Mouse (Mus musculus) T-helper 17 cell (primary cell): ENCODE results near the gene Nxnl1.
"Not testable (repeated sequence)": the region's sequence is repeated elsewhere in the genome, so short reads cannot be mapped to it uniquely, and the experiment has no call there.

Experiments used
- in situ Hi-C, 2 experiments: fragments of 300-600 bp; cut with MboI, MseI; formaldehyde crosslinking; loops; 1 replicate in 1 of 2; 2 replicates in 1 of 2; pipeline ENCODE4 v1.15.1; 2025; ENCODE audit warnings: high pct_unique_total_duplicates in 2 of 2

The Nxnl1 gene

GRCm38 (mm10) chr8:71558958-71559690, 7.3 kb downstream of the Nxnl1 start:
- in situ Hi-C loops, result no loop called here

- in situ Hi-C loops, result no loop called here
Measured at GRCm38 (mm10) chr8:71558071-71558957, 8.1 kb downstream of the Nxnl1 start, which contains the start of gene Tmem221. TSS of gene Tmem221 (minus strand) at chr8:71558871.

- in situ Hi-C loops, result no loop called here
Measured at GRCm38 (mm10) chr8:71554644-71555043, 11.8 kb downstream of the Nxnl1 start.

- in situ Hi-C loops, result no loop called here
Measured at GRCm38 (mm10) chr8:71554001-71554400, 12.4 kb downstream of the Nxnl1 start.

- in situ Hi-C loops, result no loop called here
Measured at GRCm38 (mm10) chr8:71552770-71553169, 13.6 kb downstream of the Nxnl1 start.

DNA sequence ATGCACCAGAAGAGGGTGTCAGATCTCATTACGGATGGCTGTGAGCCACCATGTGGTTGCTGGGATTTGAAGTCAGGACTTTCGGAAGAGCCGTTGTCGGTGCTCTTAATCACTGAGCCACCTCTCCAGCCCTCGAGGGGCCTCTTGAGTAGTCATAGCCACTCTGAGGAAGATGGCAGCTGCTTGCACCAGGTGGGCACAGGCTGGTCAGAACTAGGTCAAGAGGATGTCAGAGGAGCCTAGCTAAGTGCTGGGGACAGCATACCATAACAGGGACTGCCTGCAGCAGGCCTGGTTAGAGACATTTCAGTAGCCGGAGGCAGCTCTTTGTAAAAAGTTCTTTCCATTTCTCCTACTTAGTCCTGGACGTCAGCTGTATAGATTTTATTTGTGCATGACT, 15.6 kb downstream of the Nxnl1 start:
- in situ Hi-C loops, result no loop called here

DNA sequence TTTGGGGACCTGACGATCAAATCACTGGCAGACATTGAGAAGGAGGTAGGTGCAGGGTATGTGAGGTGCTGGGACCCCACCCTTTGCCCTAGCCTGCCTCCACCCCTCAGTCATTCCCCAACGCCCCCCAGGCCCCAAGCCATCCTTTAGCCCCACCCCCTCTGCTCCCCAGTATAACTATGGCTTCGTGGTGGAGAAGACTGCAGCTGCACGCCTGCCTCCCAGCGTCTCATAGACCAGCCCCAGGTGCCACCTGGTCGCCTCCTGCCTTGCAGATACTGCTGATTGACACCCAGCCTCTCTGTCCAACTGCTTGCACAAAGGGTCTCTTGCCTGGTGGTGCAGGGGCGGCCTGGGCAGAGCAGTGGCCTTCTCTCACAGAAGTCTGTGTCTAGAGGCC, 18.8 kb downstream of the Nxnl1 start:
- in situ Hi-C loops, result no loop called here

GRCm38 (mm10) chr8:71545053-71545452, 21.3 kb downstream of the Nxnl1 start:
- in situ Hi-C loops, result no loop called here

- in situ Hi-C loops, result no loop called here
Measured at GRCm38 (mm10) chr8:71543755-71544154, 22.6 kb downstream of the Nxnl1 start.

DNA sequence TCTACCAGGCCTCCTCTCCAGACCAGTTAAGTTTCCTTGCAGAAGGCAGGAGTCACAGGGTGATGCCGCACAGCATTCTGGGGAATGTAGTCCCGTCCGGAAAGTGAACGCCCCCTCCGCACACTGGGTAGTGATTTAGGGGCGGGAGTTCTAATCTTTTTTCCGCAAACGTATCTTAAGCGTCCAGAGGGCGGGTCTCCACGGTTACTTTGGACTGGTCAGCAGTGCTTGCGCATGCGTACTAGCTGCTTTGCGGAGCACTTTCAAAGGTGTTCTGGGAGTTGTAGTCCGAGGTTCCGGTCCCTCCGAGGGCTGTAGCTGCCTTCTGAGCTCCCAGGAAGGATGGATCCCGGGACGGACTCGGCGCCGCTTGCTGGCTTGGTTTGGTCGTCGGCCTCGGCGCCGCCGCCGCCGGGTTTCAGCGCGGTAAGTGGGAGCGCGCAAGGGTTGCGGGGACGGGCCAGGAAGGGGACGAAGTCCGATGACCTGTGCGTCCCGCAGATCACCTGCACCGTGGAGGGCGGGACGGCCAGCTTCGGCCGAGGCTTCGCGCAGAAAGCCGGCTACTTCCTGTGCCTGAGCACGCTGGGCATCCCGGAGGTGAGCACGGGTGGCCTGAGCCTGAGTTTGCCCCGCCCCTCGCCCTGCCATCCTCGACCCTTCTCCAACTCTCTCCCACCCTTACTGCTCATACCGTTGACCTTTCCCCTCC, 23.6 kb downstream of the Nxnl1 start, which contains the start of gene Mvb12a:
TSS of gene Mvb12a (plus strand) at position 291 of the 712 bp plus-strand sequence.
- in situ Hi-C loops, result no loop called here

- in situ Hi-C loops, result no loop called here
Measured at GRCm38 (mm10) chr8:71537028-71537867, 29.2 kb downstream of the Nxnl1 start, which contains the start of gene Bst2. TSS of gene Bst2 (minus strand) at chr8:71537456.

DNA sequence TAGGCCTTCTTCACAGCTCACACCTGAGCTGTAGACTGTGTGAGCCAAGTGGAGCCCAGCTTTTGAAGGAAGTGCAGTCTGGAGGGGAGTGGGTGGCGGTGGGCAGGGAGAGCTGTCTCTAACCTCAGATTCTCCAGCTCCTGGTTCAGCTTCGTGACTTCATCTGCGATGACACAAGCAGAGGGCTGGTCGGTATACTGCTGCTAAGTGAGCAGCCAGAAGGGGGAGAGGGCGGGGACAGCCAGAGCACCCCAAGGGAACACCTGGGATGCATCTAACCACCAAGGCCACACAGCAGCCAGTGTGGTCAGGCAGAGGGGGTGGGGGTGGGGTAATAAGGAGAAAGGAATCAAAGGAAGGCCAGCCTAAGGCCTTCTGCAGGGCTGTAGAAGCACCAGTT, 30.7 kb downstream of the Nxnl1 start:
- in situ Hi-C loops, result no loop called here

DNA sequence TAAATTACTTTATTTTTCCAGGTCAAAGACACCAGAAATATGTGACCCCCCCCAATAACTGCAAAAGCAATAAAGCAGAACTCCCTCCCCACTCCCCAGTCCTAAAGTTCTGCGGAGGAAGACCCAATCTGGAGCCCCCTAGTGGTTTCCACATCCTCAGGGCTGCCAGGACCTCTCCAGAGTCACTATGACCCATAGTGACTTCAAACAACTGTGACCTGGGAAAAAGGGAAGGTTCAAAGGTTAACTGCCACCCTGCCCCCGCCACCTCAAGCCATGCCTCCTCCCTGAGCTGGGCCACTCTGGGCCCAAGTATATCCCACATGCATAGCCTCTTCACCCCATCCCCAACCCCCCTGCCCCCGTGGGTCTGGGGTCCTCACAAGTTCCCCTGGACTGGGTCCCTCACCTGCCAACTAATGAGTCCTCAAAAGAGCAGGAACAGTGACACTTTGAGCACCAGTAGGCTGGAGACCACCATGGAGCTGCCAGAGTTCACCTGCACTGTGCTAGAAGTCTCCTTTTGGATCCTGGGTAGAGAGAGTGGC, 32.1 kb downstream of the Nxnl1 start:
- in situ Hi-C loops, result no loop called here

GRCm38 (mm10) chr8:71530735-71531467, 35.5 kb downstream of the Nxnl1 start:
- in situ Hi-C loops, result not testable (repeated sequence)

DNA sequence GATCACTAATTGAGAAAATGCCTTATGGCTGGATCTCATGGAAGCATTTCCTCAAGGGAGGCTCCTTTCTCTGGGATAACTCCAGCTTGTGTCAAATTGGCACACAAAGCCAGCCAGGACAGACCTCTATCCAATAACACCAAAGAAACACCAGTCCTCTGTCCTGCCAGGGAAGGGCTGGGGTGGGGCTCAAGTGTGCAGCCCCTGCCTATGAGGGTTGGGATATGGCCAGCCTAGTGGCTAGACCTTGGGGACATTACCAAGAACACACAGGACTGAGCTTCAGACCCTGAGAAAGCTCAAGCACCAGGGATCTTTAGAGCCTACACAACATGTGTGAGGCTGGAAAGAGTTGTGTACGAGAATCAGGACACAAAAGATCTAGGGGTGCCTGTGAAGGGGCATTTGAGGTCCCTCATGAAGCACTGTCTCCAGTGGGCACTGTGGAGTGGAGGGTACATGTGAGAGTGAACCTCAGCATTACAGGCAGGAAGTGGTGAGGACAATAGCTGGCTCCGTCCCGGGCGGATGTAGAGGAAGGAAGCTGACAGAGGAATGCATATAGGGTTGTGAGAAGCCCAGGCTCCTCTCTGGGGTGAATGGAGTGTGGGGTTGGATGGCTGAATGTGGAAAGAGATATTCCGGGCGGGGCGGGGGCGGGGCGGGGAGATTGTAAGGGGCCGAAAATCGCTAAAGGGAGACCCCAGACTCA, 37.9 kb downstream of the Nxnl1 start:
- in situ Hi-C loops, result loop anchor here in 1 of 2 experiments (10.0 kb wide), 1 partner anchor 84 kb away; no protein-coding TSS in a partner anchor

GRCm38 (mm10) chr8:71527162-71527870, 39.1 kb downstream of the Nxnl1 start:
- in situ Hi-C loops, result loop anchor here in 1 of 2 experiments (10.0 kb wide), 1 partner anchor 83 kb away; no protein-coding TSS in a partner anchor

GRCm38 (mm10) chr8:71526272-71526671, 40.1 kb downstream of the Nxnl1 start:
- in situ Hi-C loops, result loop anchor here in 1 of 2 experiments (10.0 kb wide), 1 partner anchor 81 kb away; no protein-coding TSS in a partner anchor
